Comparison of ENCODE assay signal across 16 mouse cellular contexts in the genomic region with DNA sequence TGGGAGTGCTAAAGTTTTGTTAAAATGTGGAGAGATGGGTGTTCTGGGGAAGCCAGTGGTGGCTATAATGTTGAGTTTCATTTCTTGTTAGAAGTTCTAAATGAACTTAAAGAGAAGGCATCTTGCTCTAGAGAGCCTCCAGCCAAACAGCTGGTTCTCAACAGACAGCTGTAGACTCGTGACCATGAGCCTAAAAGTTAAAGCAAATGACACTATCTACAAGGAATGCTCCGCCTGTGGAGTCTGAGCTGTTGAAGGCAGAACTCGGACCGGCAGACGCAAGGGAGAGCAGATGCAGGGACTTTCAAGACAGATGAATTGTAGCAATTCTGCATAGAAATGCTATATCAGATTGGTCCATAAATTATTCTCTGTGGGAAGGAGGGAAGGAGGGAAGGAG.
DNase-seq lines count a peak whose midpoint lies in the region; ATAC-seq and TF ChIP-seq lines count a peak whose summit lies in the region.
"Had no signal": no experiment of that assay in that cellular context is flagged by ENCODE, and none has a peak within 500 bp of the region (broad histone marks: within the 10 kb centered on the region; RNA-seq: fewer than 3 reads in every experiment).

No protein-coding gene starts in this region.

- H3K79me2 ChIP-seq in C2C12 (ENCODE audit: control insufficient read depth, insufficient read depth), result no peaks in the 10 kb centered on the region

- H3K79me3 ChIP-seq in C2C12 (ENCODE audit: low read depth), result no peaks in the 10 kb centered on the region

- no peaks in the 10 kb centered on the region for H3K36me3 ChIP-seq in C2C12 (ENCODE audit: control insufficient read depth, insufficient read depth)
- H3K36me3 ChIP-seq: hindbrain, embryonic 12.5 days; limb, embryonic 13.5 days; lung, embryonic 15.5 days; midbrain, embryonic 13.5 days had no signal

- H3K27me3 ChIP-seq in C2C12 (ENCODE audit: control insufficient read depth, insufficient read depth, insufficient read length), result no peaks in the 10 kb centered on the region
- H3K27me3 ChIP-seq: hindbrain, embryonic 12.5 days; limb, embryonic 13.5 days; lung, embryonic 15.5 days; midbrain, embryonic 13.5 days; Patski had no signal

- peak; percentile 6 for DNase-seq in kidney, adult 11 months
- DNase-seq in kidney, postnatal 25 days, result no peak
- peak; percentile 50 to 54 for DNase-seq in heart, postnatal 10 days
- peak; percentile 27 to 57 for DNase-seq in kidney, postnatal 4 days
- no peak for DNase-seq in frontal cortex, postnatal 25 days (ENCODE audit: low spot score in 2 of 2)
- DNase-seq in thymus, postnatal 14 days, result no peak
- DNase-seq: cerebellum, adult 9-11 months; embryo, embryonic 11 days; forebrain, postnatal 0 days had no signal

- no peak for TF ChIP-seq CTCF in C2C12 (IDR thresholded peaks at IDR 0.05; ENCODE audit: control insufficient read depth, insufficient read depth, insufficient read length)

- no peak overlapping the region for H3ac ChIP-seq in C2C12 (ENCODE audit: control insufficient read depth, insufficient read length, low read depth)

- no peak overlapping the region for H3K4me3 ChIP-seq in C2C12 (ENCODE audit: insufficient read depth, poor library complexity, severe bottlenecking)
- H3K4me3 ChIP-seq: hindbrain, embryonic 12.5 days; limb, embryonic 13.5 days; lung, embryonic 15.5 days; midbrain, embryonic 13.5 days had no signal

- intact Hi-C loops in heart, postnatal 10 days (cut with DNase I), result loop anchor here (5.0 kb wide), 1 partner anchor 115 kb away; a partner anchor contains a TSS

- no peak for ATAC-seq in cerebellum, adult (ENCODE audit: insufficient number of reproducible peaks, low FRiP score, low TSS enrichment)
- ATAC-seq: forebrain, postnatal 0 days; midbrain, embryonic 13.5 days; Patski had no signal

TF ChIP-seq in C2C12, 6 proteins besides CTCF, POLR2A, EP300 and RAD21:
- no peak for TF ChIP-seq CEBPB (IDR thresholded peaks at IDR 0.05; ENCODE audit: low read depth)
- no peak for TF ChIP-seq FOSL1 (IDR thresholded peaks at IDR 0.05; ENCODE audit: insufficient read depth, low read length, poor library complexity, severe bottlenecking)
- no peak for TF ChIP-seq MAX (IDR thresholded peaks at IDR 0.05)
- peak; percentile 58 for TF ChIP-seq MYOD1 (IDR thresholded peaks at IDR 0.05; ENCODE audit: control insufficient read depth, insufficient read length, low read depth)
TF ChIP-seq in C2C12: peak in this region for 1.

Comparison
In these comparisons a context has a peak if more than half of its experiments do, and no peak if none do; other contexts are left out.
1. DNase-seq: peak in kidney, adult 11 months (single experiment), heart, postnatal 10 days (2 of 2) and kidney, postnatal 4 days (2 of 2); none in kidney, postnatal 25 days (0 of 2), frontal cortex, postnatal 25 days (0 of 2) and thymus, postnatal 14 days (single experiment).